26 mouse cellular contexts compared by ENCODE assay signal in the genomic region with DNA sequence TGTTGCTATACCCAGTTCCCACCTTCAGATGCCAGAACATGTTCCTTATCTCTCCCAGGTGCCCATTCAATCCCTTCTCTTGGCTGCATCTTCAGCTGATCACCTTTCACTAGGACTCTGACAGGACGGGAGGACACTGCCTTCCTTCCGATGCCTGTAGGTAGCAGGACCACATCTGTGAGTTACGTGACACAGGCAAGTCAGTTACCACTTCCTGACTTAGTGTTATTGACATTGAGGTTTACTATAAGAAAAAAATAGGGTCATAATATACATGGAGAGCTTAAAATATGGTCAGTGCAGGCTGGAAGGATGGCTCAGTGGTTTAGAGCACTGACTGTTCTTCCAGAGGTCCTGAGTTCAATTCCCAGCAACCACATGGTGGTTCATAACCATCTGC. TPM values are rescaled to one million over a fixed set of nuclear protein-coding genes. Genes with fewer than 3 reads are reported as not detected.
"Had no signal": no experiment of that assay in that cellular context is flagged by ENCODE, and none has a peak within 500 bp of the region (broad histone marks: within the 10 kb centered on the region; RNA-seq: fewer than 3 reads in every experiment).

No protein-coding gene starts in this region.

RNA-seq across cellular contexts. Expression of a gene that starts 7.3 kb away (rescaled TPM):
- polyA plus RNA-seq: limb, embryonic 10.5 days; limb, embryonic 11.5 days; limb, embryonic 12.5 days; limb, embryonic 13.5 days; liver, embryonic 11.5 days; liver, embryonic 12.5 days; liver, embryonic 13.5 days; liver, embryonic 16.5 days; lung, embryonic 14.5 days; lung, embryonic 15.5 days; midbrain, embryonic 10.5 days; midbrain, embryonic 11.5 days; midbrain, embryonic 12.5 days; midbrain, embryonic 13.5 days; midbrain, embryonic 14.5 days; midbrain, embryonic 15.5 days; midbrain, embryonic 16.5 days; midbrain, postnatal 0 days; neural tube, embryonic 11.5 days; neural tube, embryonic 12.5 days had no signal

RNA-seq across cellular contexts. Expression of a gene that starts 22.9 kb away (rescaled TPM):
- polyA plus RNA-seq: limb, embryonic 10.5 days; limb, embryonic 11.5 days; limb, embryonic 12.5 days; limb, embryonic 13.5 days; liver, embryonic 11.5 days; liver, embryonic 12.5 days; liver, embryonic 13.5 days; liver, embryonic 16.5 days; lung, embryonic 14.5 days; lung, embryonic 16.5 days; lung, postnatal 0 days; midbrain, embryonic 10.5 days; midbrain, embryonic 11.5 days; midbrain, embryonic 12.5 days; midbrain, embryonic 13.5 days; midbrain, embryonic 14.5 days; midbrain, embryonic 15.5 days; midbrain, embryonic 16.5 days; midbrain, postnatal 0 days; myocyte; neural tube, embryonic 11.5 days; neural tube, embryonic 12.5 days had no signal

RNA-seq across cellular contexts. Expression of a gene that starts 35.3 kb away (rescaled TPM):
- polyA plus RNA-seq: limb, embryonic 11.5 days; limb, embryonic 13.5 days; liver, adult 2 months; lung, adult 2 months; lung, embryonic 14.5 days; lung, embryonic 15.5 days; macrophage had no signal
